Mouse (Mus musculus) embryonic facial prominence, embryonic 13.5 days (tissue): Measurements from ENCODE around the gene F7. TPM values are rescaled to one million over a fixed set of nuclear protein-coding genes. Genes with fewer than 3 reads are reported as not detected.
"Not testable (repeated sequence)": the region's sequence is repeated elsewhere in the genome, so short reads cannot be mapped to it uniquely, and the experiment has no call there.

Experiments
- ATAC-seq: fragments of 200-750 bp; cut with Nextera tagmentation; 2 replicates; pipeline ENCODE4 v1.8.0; 2017; ENCODE audit warnings: low read depth; ENCODE audit not compliant: insufficient number of reproducible peaks, insufficient read depth, low FRiP score, low TSS enrichment
- H3K27ac ChIP-seq: fragments of 300-500 bp; sonication (generic); 2 replicates; pipeline ENCODE4 v1.5.1; 2015; ENCODE audit warnings: moderate library complexity, mild to moderate bottlenecking, inconsistent platforms
- H3K27me3 ChIP-seq: fragments of 300-500 bp; sonication (generic); 2 replicates; pipeline ENCODE4 v1.6.1; 2015; ENCODE audit warnings: mild to moderate bottlenecking, inconsistent platforms
- H3K36me3 ChIP-seq: fragments of 300-500 bp; sonication (generic); 2 replicates; pipeline ENCODE4 v1.6.1; 2015; ENCODE audit warnings: mild to moderate bottlenecking, inconsistent platforms
- H3K4me1 ChIP-seq: fragments of 300-500 bp; sonication (generic); 2 replicates; pipeline ENCODE4 v1.6.1; 2015; ENCODE audit warnings: inconsistent platforms
- H3K4me2 ChIP-seq: fragments of 300-500 bp; sonication (generic); 2 replicates; pipeline ENCODE4 v1.6.1; 2015; ENCODE audit warnings: moderate library complexity, mild to moderate bottlenecking, inconsistent platforms
- H3K4me3 ChIP-seq: fragments of 300-500 bp; sonication (generic); 2 replicates; pipeline ENCODE4 v1.5.1; 2015; ENCODE audit warnings: mild to moderate bottlenecking, inconsistent platforms
- H3K9ac ChIP-seq: fragments of 300-500 bp; sonication (generic); 2 replicates; pipeline ENCODE4 v1.6.1; 2015; ENCODE audit warnings: mild to moderate bottlenecking, inconsistent platforms
- H3K9me3 ChIP-seq: fragments of 300-500 bp; sonication (generic); 2 replicates; pipeline ENCODE4 v1.6.1; 2016; ENCODE audit warnings: inconsistent platforms
- WGBS: fragments of 180-500 bp; shearing (Covaris S2); methylation state at CpG from one replicate; pipeline ENCODE4 v1.1.7; 2015; ENCODE audit warnings: mixed read lengths; 5-methylcytosine and 5-hydroxymethylcytosine counted together
- polyA plus RNA-seq: library from polyadenylated mRNA; unstranded; fragments of >200 nt; fragmentation: Nextera tagmentation; extraction: Ambion mirVana; gene quantifications from 2 replicates; pipeline ENCODE4 v1.2.1, GENCODE M21; 2015

The F7 gene
- polyA plus RNA-seq, 1 experiment from 2014 or later, result not detected

- not testable (repeated sequence) for ATAC-seq, H3K27me3 ChIP-seq, H3K27ac ChIP-seq, H3K9ac ChIP-seq, H3K9me3 ChIP-seq, H3K4me3 ChIP-seq, H3K4me1 ChIP-seq, H3K4me2 ChIP-seq
- peaks cover 79% of the 10 kb centered on the region for H3K36me3 ChIP-seq
- 92% methylated on average over 1 of the region's 1 CpGs for WGBS
Measured at GRCm38 (mm10) chr8:13075579-13075978, 49.7 kb downstream of the F7 start.

- 86% methylated on average over 7 of the region's 7 CpGs for WGBS
- Histone ChIP-seq H3K4me3 (no peak overlapping the region), H3K4me2 (no peak overlapping the region), H3K27me3 (no peaks in the 10 kb centered on the region), H3K36me3 (peaks cover 97% of the 10 kb centered on the region), H3K27ac (no peak overlapping the region), H3K9ac (no peak overlapping the region), H3K4me1 (no peaks in the 10 kb centered on the region), H3K9me3 (no peaks in the 10 kb centered on the region)
- no peak for ATAC-seq
Measured at GRCm38 (mm10) chr8:13077542-13077941, 51.7 kb downstream of the F7 start.

Other genes starting within 250 kb of the F7 start
- 13.1 and 16.1 TPM in 2 replicates for gene Mcf2l, start 152.2 kb upstream of the F7 start, polyA plus RNA-seq
- gene F10, start 11.3 kb downstream of the F7 start, polyA plus RNA-seq, result 0.32 and 2.2 TPM in 2 replicates
- 0.20 and 0.74 TPM in 2 replicates for gene Proz, start 34.9 kb downstream of the F7 start, polyA plus RNA-seq
- gene Pcid2, start 79.4 kb downstream of the F7 start, polyA plus RNA-seq, result 48.9 and 50.1 TPM in 2 replicates
- gene Cul4a, start 79.6 kb downstream of the F7 start, polyA plus RNA-seq, result 89.4 and 100 TPM in 2 replicates
- 259 and 270 TPM in 2 replicates for gene Lamp1, start 133.1 kb downstream of the F7 start, polyA plus RNA-seq
- 14.3 and 17.3 TPM in 2 replicates for gene Grtp1, start 174.6 kb downstream of the F7 start, polyA plus RNA-seq
- gene Adprhl1, start 228.1 kb downstream of the F7 start, polyA plus RNA-seq, result 1.9 TPM in 1 of 2 replicates, not detected in the other